Mouse (Mus musculus) liver, postnatal 0 days (tissue): ENCODE results near the gene Acbd5. TPM values are rescaled to one million over a fixed set of nuclear protein-coding genes. Genes with fewer than 3 reads are reported as not detected.
A peak's percentile ranks its signal among the peaks of the same experiment; 100 is the strongest.

Source experiments
- ATAC-seq: fragments of 200-750 bp; cut with Nextera tagmentation; 2 replicates; pipeline ENCODE4 v1.8.0; 2017; ENCODE audit warnings: mild to moderate bottlenecking, moderate library complexity
- DNase-seq: peaks from one replicate; pipeline ENCODE4 v3.0.0-alpha.2; 2016
- H3K27ac ChIP-seq: fragments of 300-500 bp; sonication (generic); 2 replicates; pipeline ENCODE4 v1.5.1; 2014; ENCODE audit warnings: antibody characterized with exemption, moderate library complexity, mild to moderate bottlenecking, low read depth
- H3K27me3 ChIP-seq: fragments of 300-500 bp; sonication (generic); 2 replicates; pipeline ENCODE4 v1.6.1; 2014; ENCODE audit warnings: low read length, control low read depth, mixed read lengths; ENCODE audit not compliant: insufficient read depth
- H3K36me3 ChIP-seq: fragments of 300-500 bp; sonication (generic); replicated peaks from 2 replicates; pipeline ENCODE4 v1.6.1; 2014; ENCODE audit warnings: mild to moderate bottlenecking, control low read depth, low read length, moderate library complexity, mixed read lengths; ENCODE audit not compliant: insufficient read depth
- H3K4me1 ChIP-seq: fragments of 300-500 bp; sonication (generic); 2 replicates; pipeline ENCODE4 v1.6.1; 2014; ENCODE audit warnings: antibody characterized with exemption, mild to moderate bottlenecking, control low read depth; ENCODE audit not compliant: insufficient read depth
- H3K4me2 ChIP-seq: fragments of 300-500 bp; sonication (generic); 2 replicates; pipeline ENCODE4 v1.6.1; 2014; ENCODE audit warnings: low read depth, mild to moderate bottlenecking, low read length, moderate library complexity, mixed read lengths
- H3K4me3 ChIP-seq: fragments of 300-500 bp; sonication (generic); 2 replicates; pipeline ENCODE4 v1.5.1; 2014; ENCODE audit warnings: low read depth, low read length
- H3K9ac ChIP-seq: fragments of 300-500 bp; sonication (generic); replicated peaks from 2 replicates; pipeline ENCODE4 v1.6.1; 2014; ENCODE audit warnings: mild to moderate bottlenecking, moderate library complexity
- H3K9me3 ChIP-seq: fragments of 300-500 bp; sonication (generic); 2 replicates; pipeline ENCODE4 v1.6.1; 2016; ENCODE audit warnings: mild to moderate bottlenecking, control low read depth, low read length, mixed read lengths
- CTCF ChIP-seq: sonication (generic); IDR thresholded peaks from 2 replicates; pipeline ENCODE4 v1.5.1; 2016; ENCODE audit warnings: antibody characterized with exemption, low read depth
- EP300 ChIP-seq: IDR thresholded peaks from 2 replicates; pipeline ENCODE4 v1.6.1; 2016; ENCODE audit warnings: antibody characterized with exemption, low read depth, mild to moderate bottlenecking
- WGBS: fragments of 180-500 bp; shearing (Covaris S2); extraction: QIAGEN DNeasy Blood & Tissue Kit; methylation state at CpG from one replicate; pipeline ENCODE4 v1.1.7; 2014; ENCODE audit not compliant: insufficient replicate concordance; 5-methylcytosine and 5-hydroxymethylcytosine counted together
- polyA plus RNA-seq: library from polyadenylated mRNA; unstranded; fragments of >200 nt; fragmentation: Nextera tagmentation; extraction: Ambion mirVana; gene quantifications from 2 replicates; pipeline ENCODE4 v1.2.1, GENCODE M21; 2015

Acbd5 gene
- polyA plus RNA-seq, 1 experiment from 2014 or later, result 38.3 TPM

DNA sequence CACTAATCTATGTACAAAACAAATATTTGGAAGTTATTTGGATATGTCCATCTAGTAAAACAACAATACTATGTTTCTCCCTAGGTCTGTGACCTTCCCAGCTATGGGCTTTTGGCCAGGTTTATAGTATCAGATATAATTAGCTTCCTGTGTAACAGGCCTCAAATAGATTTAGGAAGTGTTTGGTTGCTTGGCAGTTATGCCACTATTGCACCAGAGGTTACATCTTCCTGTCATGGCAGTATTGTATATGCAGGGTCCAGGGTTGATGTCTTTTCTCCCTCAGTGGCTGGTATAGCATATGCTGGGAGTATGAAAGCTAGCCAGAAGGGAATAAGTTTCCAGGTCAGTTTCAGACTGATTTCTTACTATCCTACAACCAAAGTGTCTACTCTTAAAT lies 34.3 kb downstream of the Acbd5 start:
- Histone ChIP-seq H3K27ac (no peak overlapping the region), H3K4me3 (no peak overlapping the region), H3K4me2 (no peak overlapping the region), H3K36me3 (peaks cover 17% of the 10 kb centered on the region), H3K27me3 (no peaks in the 10 kb centered on the region), H3K9ac (no peak overlapping the region), H3K9me3 (no peaks in the 10 kb centered on the region), H3K4me1 (no peaks in the 10 kb centered on the region)
- no peak for ATAC-seq
- no peak for TF ChIP-seq EP300
- no peak for TF ChIP-seq CTCF
- no peak for DNase-seq

DNA sequence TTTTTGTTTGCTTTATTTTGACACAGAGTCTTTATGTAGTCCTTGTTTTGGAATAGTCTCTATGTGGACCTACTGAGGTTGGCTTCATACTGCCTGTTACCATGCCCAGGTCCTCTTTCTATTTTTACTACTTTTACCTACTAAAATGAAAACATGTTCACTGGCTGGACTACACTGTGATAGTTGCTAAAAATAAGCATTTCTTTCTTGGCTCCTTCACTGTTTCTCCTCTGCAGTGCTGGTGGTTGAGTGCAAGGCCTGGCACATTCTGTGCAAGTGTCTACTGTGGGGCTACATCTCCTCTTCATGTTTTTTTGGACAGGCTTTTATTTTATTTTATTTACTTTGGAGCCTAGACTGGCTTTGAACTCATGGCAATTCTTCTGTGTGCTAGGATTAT lies 51.6 kb downstream of the Acbd5 start:
- no peaks in the 10 kb centered on the region for H3K4me1 ChIP-seq
- no peak overlapping the region for H3K4me3 ChIP-seq
- peaks cover 13% of the 10 kb centered on the region for H3K36me3 ChIP-seq
- no peaks in the 10 kb centered on the region for H3K27me3 ChIP-seq
- ATAC-seq, result no peak
- no peak overlapping the region for H3K9ac ChIP-seq
- no peak overlapping the region for H3K4me2 ChIP-seq
- no peak overlapping the region for H3K27ac ChIP-seq
- H3K9me3 ChIP-seq, result no peaks in the 10 kb centered on the region
- TF ChIP-seq EP300 (no peak), CTCF (no peak)
- no peak for DNase-seq

DNA sequence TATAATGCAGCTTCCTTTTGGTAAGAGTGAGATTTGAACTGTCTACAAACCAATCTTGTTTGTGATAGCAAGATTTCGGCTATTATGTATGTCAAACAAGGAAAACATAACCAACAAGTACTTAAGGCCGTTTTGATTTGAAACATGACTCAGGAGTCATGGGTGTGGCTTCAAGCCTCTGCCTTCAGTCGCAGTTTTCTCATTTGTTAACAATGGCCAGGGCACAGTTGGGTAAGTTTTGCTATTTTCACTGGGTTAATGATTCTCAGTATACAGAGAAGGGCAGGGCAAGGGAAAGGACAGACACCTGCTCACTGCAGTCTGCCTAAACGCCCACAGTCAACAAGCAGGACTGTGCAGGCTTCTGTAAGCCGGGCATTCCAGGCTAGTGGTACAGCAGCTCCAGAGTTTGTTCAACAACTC lies 87.2 kb downstream of the Acbd5 start:
- Histone ChIP-seq H3K4me3 (peak overlapping the region; percentile 86), H3K9me3 (no peaks in the 10 kb centered on the region), H3K9ac (peak overlapping the region; percentile 71), H3K4me2 (peak overlapping the region; percentile 91), H3K4me1 (peaks cover 20% of the 10 kb centered on the region), H3K27ac (peak overlapping the region; percentile 100), H3K27me3 (no peaks in the 10 kb centered on the region), H3K36me3 (no peaks in the 10 kb centered on the region)
- DNase-seq, result no peak
- peak; percentile 54 for ATAC-seq
- WGBS, result under 1% methylated on average over 5 of the region's 5 CpGs
- TF ChIP-seq EP300, result no peak
- no peak for TF ChIP-seq CTCF

DNA sequence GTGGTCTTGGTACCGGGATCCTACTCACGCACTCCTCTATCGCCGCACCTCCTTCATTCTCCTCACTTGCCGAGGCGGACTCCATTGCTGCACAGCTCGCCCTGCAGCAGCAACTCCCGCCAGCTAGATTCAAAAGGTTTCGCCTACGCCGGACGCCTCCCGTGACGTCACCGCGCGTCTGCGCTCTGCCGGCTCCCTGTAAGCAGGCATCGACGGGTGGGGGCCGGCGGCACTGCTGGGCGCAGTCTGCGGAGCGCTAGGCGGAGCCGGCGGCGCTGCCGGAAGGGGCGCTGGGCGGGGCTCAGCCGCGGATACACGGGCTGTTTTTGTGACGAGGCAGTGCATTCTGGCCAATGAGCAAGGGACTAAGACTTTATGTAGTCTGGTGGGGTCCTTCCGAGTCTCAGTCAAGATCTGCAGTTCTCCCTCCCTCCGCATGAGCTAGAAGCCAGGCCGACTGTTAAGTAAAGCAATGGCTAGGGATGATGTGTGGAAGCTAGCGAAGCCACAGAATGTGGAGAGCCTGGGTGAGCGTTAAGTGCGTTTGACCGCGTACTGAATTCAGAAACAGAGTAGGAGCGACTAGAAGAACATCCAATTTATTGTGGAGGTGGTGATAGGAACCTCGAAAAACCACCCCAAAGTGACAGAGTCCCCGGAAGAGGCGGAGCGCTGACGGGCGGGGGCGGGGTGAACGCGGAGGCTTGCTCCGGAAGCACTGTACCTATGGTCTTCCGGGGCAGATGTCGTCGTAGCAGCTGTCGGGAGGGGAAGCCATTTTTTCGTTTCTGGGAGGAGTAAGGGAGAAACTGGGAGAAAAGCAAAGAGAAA lies 88.0 kb downstream of the Acbd5 start, which contains the start of the genes Mastl and Yme1l1:
TSS of gene Mastl (minus strand) at position 248 of the 831 bp plus-strand sequence.
TSS of gene Yme1l1 (plus strand) at position 593 of the 831 bp plus-strand sequence.
- WGBS, result under 1% methylated on average over 61 of the region's 61 CpGs

DNA sequence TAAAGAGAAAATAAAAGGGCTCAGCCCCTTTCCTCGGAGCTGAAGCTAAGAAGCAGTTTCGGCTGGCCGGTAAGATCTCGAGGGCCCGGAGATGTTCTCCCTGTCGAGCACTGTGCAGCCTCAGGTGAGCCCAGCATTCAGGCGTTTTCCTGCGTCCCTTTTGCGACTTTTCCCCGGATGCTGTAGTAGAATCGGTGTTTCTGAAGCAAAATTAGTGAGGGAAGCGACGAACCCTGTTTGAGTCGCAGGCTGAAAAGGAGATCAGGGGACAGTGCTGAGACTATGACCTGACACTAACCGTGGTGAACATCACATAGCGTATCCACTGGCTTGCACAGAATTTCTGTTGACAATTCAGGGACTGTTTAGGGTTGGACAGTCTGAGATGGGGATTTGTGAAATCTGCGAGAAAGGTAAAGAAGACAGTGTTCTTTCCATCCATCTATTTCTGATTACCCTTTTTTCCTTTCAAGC lies 88.7 kb downstream of the Acbd5 start:
- TF ChIP-seq CTCF (no peak), EP300 (no peak)
- H3K36me3 ChIP-seq, result 0 out of 2 replicates have a peak, but pooled peaks cover 2% of the 10 kb centered on the region
- H3K27ac ChIP-seq, result peak overlapping the region; percentile 100
- H3K4me1 ChIP-seq, result peaks cover 20% of the 10 kb centered on the region
- peak overlapping the region; percentile 91 for H3K4me2 ChIP-seq
- H3K9ac ChIP-seq, result peak overlapping the region; percentile 91
- no peaks in the 10 kb centered on the region for H3K9me3 ChIP-seq
- H3K27me3 ChIP-seq, result no peaks in the 10 kb centered on the region
- DNase-seq, result no peak
- ATAC-seq, result no peak
- under 1% methylated on average over 17 of the region's 17 CpGs for WGBS
- peak overlapping the region; percentile 86 for H3K4me3 ChIP-seq

More for the DNA sequence above, 88.0 kb downstream of the Acbd5 start, which contains the start of the genes Mastl and Yme1l1:
- peak within 1 kb of the TSS; percentile 91 for H3K9ac ChIP-seq
- H3K27me3 ChIP-seq, result no peaks in the 10 kb centered on the region
- no peaks in the 10 kb centered on the region for H3K36me3 ChIP-seq
- H3K9me3 ChIP-seq, result no peaks in the 10 kb centered on the region
- ATAC-seq (peak; percentile 97), DNase-seq (peak; percentile 98)
- peak within 1 kb of the TSS; percentile 100 for H3K27ac ChIP-seq
- H3K4me2 ChIP-seq, result peak within 1 kb of the TSS; percentile 91
- H3K4me3 ChIP-seq, result peak within 1 kb of the TSS; percentile 86
- TF ChIP-seq CTCF (no peak; the same call in none of the 2 replicates), EP300 (peak; percentile 58; the same call in 1 of the 2 replicates)
- peaks cover 20% of the 10 kb centered on the region for H3K4me1 ChIP-seq

Other genes starting within 250 kb of the Acbd5 start
- 10.1 and 11.8 TPM in 2 replicates for gene Pdss1, start 172.6 kb upstream of the Acbd5 start, polyA plus RNA-seq
- gene Abi1, start 27.9 kb upstream of the Acbd5 start, polyA plus RNA-seq, result 15.9 and 16.2 TPM in 2 replicates
- gene Mastl, start 87.9 kb downstream of the Acbd5 start, polyA plus RNA-seq, result 1.9 and 2.3 TPM in 2 replicates
- 21.4 and 23.3 TPM in 2 replicates for gene Yme1l1, start 88.2 kb downstream of the Acbd5 start, polyA plus RNA-seq
- not detected in 2 replicates for gene 4931423N10Rik, start 139.3 kb downstream of the Acbd5 start, polyA plus RNA-seq